Mouse (Mus musculus) ES-Bruce4 (cell line): ENCODE measurements at regions not wholly inside any gene's neighbourhood (a gene's known extent, or its start where the extent isn't known, plus 50 kb on each side); places are given as distances from the start of the nearest gene placed in this dataset.

Experiments
- CTCF ChIP-seq: IDR thresholded peaks from one replicate; pipeline ENCODE4 v1.8.1; 2011; ENCODE audit warnings: low read depth, low read length
- POLR2A ChIP-seq: IDR thresholded peaks from one replicate; pipeline ENCODE4 v1.8.1; 2011; ENCODE audit warnings: low read length; ENCODE audit not compliant: insufficient read depth

GRCm38 (mm10) chr11:63537693-63538092, 384.4 kb downstream of the Hs3st3b1 start:
- TF ChIP-seq CTCF (no peak), POLR2A (no peak)
